Mouse (Mus musculus): ENCODE results near the gene Dmbt1. TPM values are rescaled to one million over a fixed set of nuclear protein-coding genes. Genes with fewer than 3 reads are reported as not detected.
"Not testable (repeated sequence)": the region's sequence is repeated elsewhere in the genome, so short reads cannot be mapped to it uniquely, and the experiment has no call there.

The Dmbt1 gene
- total RNA-seq, 2 experiments from 2014 or later = not detected

DNA sequence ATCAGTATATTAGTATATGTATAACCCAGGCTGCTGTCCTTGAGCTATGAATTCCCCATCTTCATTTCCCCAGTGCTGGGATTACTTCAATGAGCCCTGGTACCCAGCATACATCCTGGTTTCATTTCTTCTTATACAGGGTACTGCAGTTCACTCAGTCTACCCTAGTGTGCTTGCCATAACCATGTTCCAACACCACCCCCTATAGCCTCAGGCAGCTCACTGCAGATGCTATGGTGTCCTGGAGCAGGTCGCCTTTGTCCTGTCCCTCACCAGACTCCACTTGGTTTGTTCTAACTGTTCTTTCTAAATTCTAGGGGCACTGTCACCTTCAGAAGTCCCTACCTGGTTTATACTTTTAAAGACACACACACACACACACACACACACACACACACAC, 10.8 kb downstream of the Dmbt1 start:
- ATAC-seq (replicated peaks; ENCODE audit: low FRiP score, poor library complexity, severe bottlenecking) = no peak

DNA sequence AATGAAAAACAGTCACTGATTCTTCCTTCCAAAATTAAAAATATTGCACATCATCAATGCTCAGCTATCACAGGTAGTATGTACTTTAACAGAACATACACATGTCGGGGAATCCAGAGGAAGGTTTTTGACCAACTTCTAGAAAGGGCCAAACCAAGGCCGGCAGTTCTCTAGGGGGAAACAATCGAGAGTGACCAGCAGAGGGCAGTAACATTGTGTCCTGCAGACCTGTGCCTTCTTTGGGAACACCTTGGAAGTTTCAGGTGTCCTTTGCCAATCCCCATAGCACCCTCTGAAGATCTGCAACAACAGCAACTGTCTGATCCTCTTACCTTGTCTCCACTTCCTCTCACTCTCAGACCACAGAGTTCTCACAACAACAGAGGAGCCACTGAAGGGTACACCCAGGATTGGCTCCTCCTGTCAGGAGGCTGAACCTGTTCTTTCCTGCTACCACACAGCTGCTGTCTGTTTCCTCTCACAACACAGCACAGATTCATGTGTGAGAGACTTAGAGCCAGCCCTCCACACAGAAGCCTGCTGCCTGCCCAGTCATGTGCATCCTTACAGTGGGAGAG, 13.5 kb downstream of the Dmbt1 start:
- not testable (repeated sequence) for ATAC-seq (replicated peaks; ENCODE audit: low FRiP score, poor library complexity, severe bottlenecking)

DNA sequence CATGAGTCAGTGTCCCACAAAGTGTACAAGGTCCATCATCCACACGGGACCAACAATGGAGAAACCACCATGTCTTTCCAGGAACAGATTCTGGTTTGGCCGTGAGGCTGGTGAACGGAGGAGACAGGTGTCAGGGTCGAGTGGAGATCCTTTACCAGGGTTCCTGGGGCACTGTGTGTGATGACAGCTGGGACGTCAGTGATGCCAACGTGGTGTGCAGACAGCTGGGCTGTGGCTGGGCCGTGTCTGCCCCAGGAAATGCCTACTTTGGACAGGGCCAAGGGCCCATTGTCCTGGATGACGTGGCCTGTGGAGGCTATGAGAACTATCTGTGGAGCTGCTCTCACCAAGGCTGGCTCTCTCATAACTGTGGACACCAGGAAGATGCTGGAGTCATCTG, 18.0 kb downstream of the Dmbt1 start:
- ATAC-seq (replicated peaks; ENCODE audit: low FRiP score, poor library complexity, severe bottlenecking) = not testable (repeated sequence)

DNA sequence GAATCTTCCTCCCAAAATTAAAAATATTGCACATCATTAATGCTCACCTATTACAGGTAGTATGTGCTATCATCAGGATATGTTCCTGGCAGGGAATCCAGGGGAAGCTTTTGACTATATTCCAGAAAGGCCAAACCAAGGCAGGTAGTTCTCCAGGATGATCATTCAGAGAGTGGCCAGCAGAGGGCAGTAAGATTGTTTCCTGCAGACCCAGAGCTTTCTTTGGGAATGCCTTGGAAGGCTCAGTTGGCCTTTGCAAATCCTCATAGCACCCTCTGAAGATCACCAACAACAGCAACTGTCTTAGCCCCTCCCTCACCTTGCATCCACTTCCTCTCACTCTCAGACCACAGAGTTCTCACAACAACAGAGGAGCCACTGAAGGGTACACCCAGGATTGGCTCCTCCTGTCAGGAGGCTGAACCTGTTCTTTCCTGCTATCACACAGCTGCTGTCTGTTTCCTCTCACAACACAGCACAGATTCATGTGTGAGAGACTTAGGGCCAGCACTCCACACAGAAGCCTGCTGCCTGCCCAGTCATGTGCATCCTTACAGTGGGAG, 23.0 kb downstream of the Dmbt1 start:
- no peak for ATAC-seq (replicated peaks; ENCODE audit: low FRiP score, poor library complexity, severe bottlenecking)

DNA sequence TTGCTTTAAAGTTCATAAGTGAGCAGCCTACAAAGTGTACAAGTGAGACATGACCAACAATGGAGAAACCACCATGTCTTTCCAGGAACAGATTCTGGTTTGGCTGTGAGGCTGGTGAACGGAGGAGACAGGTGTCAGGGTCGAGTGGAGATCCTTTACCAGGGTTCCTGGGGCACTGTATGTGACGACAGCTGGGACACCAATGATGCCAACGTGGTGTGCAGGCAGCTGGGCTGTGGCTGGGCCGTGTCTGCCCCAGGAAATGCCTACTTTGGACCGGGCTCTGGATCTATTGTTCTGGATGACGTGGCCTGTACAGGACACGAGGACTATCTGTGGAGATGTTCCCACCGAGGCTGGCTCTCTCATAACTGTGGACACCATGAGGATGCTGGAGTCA, 26.1 kb downstream of the Dmbt1 start:
- not testable (repeated sequence) for ATAC-seq (replicated peaks; ENCODE audit: low FRiP score, poor library complexity, severe bottlenecking)

DNA sequence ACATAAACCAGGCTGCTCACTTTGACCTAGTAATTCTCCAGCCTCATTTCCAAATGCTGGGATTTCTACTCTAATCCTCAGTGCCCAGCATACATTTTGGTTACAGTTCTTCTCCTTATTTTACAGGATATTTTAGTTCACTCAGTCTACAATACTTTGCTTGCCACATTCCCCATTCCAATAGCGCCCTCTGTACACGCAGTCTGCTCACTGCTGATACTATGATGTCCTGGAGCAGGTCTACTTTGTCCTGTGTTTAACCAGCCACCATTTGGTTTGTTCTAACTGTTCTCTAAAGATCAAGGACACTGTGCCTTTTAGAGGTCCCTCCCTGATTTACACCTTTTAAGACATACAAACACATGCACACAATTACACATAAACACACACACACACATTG, 28.0 kb downstream of the Dmbt1 start:
- not testable (repeated sequence) for ATAC-seq (replicated peaks; ENCODE audit: low FRiP score, poor library complexity, severe bottlenecking)

DNA sequence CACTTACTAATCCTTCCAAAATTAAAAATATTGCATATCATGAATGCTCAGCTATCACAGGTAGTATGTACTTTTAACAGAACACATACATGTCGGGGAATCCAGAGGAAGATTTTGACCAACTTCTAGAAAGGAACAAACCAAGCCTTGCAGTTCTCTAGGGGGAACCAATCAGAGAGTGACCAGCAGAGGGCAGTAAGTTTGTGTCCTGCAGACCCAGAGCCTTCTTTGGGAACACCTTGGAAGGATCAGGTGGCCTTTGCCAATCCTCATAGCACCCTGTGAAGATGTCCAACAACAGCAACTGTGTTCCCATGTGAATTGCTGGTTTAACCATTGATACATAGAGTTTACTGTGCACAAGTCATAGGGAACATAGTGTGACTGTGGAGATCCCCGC, 30.7 kb downstream of the Dmbt1 start:
- no peak for ATAC-seq (replicated peaks; ENCODE audit: low FRiP score, poor library complexity, severe bottlenecking)

DNA sequence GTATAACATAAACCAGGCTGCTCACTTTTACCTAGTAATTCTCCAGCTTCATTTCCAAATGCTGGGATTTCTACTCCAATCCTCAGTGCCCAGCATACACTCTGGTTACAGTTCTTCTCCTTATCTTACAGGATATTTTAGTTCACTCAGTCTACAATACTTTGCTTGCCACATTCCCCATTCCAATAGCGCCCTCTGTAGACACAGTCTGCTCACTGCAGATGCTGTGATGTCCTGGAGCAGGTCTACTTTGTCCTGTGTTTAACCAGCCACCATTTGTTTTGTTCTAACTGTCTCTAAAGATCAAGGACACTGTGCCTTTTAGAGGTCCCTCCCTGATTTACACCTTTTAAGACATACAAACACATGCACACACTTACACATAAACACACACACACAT, 36.3 kb downstream of the Dmbt1 start:
- ATAC-seq (replicated peaks; ENCODE audit: low FRiP score, poor library complexity, severe bottlenecking) = not testable (repeated sequence)

DNA sequence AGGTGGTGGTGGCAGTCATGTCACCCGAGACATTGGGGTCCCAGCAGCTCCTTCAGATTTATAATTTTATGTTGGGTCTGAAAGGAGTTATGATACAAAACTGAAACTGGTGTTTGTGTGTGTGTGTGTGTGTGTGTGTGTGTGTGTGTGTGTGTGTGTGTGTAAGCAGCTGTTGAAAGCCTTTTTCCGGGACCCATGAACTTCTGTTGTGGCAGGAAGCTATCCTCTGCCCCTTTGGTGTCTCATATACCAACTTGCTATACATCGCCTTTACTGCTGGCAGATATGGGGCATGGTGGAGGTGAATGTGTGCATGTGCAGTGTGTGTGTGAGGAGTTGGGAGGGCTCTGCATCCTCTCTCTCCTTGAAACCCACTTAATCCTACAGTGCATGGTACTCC, 41.6 kb downstream of the Dmbt1 start:
- not testable (repeated sequence) for ATAC-seq (replicated peaks; ENCODE audit: low FRiP score, poor library complexity, severe bottlenecking)

DNA sequence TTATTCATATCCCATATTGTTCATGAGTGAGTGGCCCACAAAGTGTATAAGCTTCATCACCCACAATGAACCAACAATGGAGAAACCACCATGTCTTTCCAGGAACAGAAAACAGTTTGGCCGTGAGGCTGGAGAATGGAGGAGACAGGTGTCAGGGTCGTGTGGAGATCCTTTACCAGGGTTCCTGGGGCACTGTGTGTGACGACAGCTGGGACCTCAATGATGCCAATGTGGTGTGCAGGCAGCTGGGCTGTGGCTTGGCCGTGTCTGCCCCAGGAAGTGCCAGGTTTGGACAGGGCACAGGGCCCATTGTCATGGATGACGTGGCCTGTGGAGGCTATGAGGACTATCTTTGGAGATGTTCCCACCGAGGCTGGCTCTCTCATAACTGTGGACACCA, 42.2 kb downstream of the Dmbt1 start:
- not testable (repeated sequence) for ATAC-seq (replicated peaks; ENCODE audit: low FRiP score, poor library complexity, severe bottlenecking)

DNA sequence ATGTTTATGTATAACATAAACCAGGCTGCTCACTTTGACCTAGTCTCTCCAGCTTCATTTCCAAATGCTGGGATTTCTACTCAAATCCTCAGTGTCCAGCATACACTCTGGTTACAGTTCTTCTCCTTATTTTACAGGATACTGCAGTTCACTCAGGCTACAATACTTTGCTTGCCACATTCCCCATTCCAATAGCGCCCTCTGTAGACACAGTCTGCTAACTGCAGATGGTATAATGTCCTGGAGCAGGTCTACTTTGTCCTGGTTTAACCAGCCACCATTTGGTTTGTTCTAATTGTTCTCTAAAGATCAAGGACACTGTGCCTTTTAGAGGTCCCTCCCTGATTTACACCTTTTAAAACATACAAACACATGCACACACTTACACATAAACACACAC, 44.1 kb downstream of the Dmbt1 start:
- no peak for ATAC-seq (replicated peaks; ENCODE audit: low FRiP score, poor library complexity, severe bottlenecking)

DNA sequence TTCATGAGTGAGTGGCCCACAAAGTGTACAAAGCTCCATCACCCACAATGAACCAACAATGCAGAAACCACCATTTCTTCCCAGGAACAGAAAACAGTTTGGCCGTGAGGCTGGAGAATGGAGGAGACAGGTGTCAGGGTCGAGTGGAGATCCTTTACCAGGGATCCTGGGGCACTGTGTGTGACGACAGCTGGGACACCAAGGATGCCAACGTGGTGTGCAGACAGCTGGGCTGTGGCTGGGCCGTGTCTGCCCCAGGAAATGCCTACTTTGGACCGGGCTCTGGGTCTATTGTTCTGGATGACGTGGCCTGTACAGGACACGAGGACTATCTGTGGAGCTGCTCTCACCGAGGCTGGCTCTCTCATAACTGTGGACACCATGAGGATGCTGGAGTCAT, 50.5 kb downstream of the Dmbt1 start:
- not testable (repeated sequence) for ATAC-seq (replicated peaks; ENCODE audit: low FRiP score, poor library complexity, severe bottlenecking)

DNA sequence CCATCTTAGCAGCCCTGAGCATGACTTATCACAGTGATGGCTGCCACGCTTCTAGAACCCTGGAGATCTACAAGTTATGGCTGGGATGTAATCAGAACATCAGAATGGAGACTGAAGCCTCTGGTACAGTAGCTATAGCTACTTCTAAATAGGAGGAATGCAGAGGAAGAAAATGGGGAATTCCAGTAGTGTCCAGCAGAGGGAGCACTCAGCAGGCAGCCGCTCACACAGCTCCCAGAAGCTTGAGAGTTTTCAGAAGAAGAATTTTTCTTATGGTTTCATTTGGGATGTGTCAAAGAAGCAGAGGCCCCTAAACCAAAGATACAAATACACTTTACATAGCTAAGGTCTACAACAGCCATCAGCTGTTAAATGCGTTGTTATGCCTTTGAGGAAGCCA, 80.6 kb downstream of the Dmbt1 start:
- ATAC-seq (replicated peaks; ENCODE audit: low FRiP score, poor library complexity, severe bottlenecking) = no peak

DNA sequence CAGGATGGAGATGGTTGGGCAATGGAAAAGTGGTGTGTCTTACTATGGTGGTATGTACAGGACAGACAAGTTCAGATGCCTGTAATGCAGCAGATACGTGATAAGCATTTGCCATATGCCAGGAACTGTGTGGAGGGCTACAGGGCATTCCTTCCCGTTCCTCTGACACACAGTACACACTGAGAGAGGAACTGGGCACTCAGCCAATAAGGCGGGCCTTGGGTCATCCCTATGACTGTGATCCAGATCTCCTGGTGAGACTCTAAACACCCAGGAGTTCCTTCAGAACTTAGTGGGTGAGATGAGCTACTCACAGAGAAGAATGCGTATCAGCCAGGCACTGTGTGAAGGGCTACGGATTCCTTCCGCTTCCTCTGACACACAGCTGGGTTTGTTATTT, 81.8 kb downstream of the Dmbt1 start:
- ATAC-seq (replicated peaks; ENCODE audit: low FRiP score, poor library complexity, severe bottlenecking) = no peak

DNA sequence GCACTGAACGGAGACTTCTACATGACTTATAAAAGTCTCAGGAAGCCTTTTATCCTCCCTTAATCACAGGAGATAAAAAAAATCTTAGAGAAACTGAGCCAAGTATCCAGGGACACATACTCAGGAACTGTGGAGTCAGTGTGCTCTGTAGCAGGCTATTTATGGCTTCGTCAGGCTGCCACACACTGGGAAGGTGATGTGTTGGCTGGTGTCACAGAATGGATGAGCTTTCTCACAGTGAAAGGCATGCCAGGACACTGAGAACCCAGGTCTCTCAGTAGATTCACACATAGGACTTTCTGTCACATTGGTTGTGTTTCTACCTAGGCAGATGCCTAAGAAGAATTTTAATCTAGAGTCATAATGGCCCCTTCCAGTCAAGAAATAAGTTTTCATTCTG, 82.6 kb downstream of the Dmbt1 start:
- ATAC-seq (replicated peaks; ENCODE audit: low FRiP score, poor library complexity, severe bottlenecking) = no peak

DNA sequence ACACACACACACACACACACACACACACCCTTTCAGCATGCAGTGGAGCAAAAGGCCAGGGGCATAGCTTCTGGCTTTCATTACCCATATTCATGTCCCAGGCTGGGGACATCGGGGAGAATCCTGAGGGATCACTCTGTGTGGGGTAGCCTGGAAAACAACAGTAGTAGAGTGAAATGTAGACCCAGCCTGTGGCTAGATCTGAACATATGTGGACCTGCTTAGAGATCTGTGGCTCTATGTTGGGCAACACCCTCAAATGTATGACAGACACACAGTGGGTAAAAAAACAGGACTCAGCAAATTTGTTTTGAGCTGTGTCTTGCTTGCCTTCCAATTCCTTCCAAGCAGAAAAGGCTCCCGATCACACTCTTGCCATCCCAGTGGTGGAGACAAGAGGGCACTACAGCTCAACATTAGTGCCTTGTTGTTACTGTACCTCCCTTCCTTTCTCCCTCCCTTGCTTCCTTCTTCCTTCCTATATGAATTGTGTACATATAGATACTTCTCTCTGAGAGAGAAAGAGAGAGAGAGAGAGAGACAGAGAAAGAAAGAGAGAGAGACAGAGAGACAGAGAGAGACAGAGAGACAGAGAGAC, 90.5 kb downstream of the Dmbt1 start:
- ATAC-seq (replicated peaks; ENCODE audit: low FRiP score, poor library complexity, severe bottlenecking) = no peak

DNA sequence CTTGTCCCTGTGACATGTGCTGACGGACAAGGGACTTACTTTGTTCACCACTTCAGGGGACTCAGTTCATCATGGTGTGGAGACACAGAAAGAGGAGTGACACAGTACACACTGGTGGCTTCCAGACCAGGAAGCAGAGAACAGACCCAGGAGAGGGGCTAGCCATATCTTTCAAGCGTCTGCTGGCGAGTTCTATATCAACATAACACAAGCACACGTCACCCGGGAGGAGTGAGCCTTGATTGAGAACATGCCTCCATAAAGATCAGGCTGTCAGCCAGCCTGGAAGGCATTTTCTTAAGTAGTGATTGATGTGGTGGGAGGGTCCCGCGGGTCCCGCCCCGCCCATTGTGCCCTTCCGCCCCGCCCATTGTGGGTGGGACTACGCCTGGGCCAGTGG, 98.2 kb downstream of the Dmbt1 start:
- ATAC-seq (replicated peaks; ENCODE audit: low FRiP score, poor library complexity, severe bottlenecking) = no peak

DNA sequence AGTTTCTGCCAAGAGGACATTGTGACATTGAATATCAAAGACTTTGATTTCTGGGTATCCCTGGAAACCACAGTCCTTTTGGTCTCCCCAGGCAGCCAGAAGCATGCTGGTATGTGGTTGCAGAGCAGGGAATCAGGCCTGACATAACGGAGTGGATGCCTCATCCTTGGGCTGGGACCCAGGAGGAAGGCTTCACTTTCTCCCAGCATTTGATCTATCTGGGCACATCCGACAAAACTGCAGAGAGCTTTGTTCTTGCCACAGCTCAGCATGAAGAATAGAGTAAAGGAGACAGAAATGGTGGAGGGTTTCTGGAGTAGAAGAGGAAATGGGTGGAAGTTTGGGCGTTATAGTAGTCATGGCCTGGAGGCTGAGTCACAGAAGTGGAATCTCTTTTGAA, 101.3 kb downstream of the Dmbt1 start:
- ATAC-seq (replicated peaks; ENCODE audit: low FRiP score, poor library complexity, severe bottlenecking) = no peak

DNA sequence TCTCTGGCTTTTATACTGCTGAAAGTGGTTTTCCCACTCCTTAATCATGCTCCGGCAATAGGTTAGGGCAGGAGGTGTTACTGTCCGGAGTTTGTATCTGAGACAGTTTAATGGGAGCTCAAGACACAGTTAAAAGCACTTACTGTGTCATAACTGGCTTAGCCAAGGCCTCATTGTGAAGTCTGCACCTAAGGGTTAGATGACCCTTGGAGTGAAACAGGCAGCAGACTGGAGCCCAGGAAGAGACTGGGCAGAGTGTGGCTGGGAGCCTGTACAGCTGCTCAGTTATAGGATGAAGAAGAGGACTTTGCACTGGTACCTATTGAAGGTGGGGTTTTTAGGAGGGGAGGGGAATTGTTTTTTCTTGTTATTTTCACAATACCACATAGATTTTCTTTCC, 114.4 kb downstream of the Dmbt1 start, which contains the start of gene 4933402N03Rik:
TSS of gene 4933402N03Rik (minus strand) at position 101 of the 400 bp plus-strand sequence.
- no peak for ATAC-seq (replicated peaks; ENCODE audit: low FRiP score, poor library complexity, severe bottlenecking)

DNA sequence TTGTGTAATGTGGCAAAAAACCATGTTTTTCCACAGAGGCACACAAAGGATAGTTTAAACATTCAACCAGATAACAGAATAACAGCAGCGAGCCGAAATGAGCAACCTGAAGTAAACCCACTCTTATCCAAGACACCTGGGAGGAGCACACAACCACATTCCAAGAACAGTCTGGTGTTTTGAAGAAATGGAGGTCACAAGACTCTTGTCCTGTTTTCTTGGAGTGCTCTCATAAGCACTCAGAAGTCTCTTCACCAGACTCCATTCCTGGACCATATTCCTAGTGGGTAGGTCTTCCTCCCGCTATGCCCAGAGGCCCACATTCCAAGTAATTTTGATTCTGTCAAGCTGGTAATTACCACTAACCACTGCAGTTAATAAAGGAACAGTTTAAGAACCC, 118.3 kb downstream of the Dmbt1 start:
- no peak for ATAC-seq (replicated peaks; ENCODE audit: low FRiP score, poor library complexity, severe bottlenecking)

DNA sequence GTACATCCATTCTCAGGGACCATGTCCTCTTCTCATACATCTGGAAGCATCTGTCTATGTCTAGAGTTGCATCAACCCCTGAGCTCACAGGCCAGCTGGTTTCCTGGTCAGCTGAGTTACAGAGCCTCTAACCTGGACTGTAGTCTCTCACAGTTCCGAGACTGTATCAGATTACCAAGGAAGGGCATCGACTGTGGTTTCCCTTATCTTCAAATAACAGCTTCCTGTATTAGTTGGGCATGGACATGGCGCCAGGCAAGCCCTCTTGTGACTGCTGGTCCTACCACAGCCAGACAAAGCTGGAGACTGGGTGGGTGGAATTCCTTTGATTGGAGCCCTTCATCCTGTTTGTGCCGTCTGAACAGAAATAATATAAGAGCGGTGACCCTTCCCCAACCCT, 121.2 kb downstream of the Dmbt1 start:
- ATAC-seq (replicated peaks; ENCODE audit: low FRiP score, poor library complexity, severe bottlenecking) = no peak

DNA sequence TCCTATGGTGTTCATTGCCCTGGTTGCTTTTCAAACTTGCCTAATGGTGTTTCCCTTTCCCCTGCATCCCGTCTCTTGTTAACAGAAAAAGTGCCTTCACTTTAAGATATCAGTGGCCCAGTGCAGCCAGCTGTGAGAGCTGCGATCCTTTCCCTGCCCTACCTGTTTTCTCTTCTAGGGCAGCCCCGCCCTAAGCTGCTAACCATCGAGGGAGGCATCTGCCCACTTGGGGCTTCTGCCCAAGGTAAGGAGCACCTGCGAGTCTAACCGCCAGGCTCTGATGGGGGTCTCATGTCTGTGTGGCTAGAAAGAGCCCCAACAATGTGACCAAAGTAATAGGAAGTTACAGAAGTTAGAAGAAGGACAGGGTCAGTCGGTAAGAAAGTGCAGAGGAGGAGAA, 130.4 kb downstream of the Dmbt1 start:
- no peak for ATAC-seq (replicated peaks; ENCODE audit: low FRiP score, poor library complexity, severe bottlenecking)
